Mouse (Mus musculus) kidney, embryonic 14.5 days (tissue): ENCODE data around the gene Idh3b. TPM values are rescaled to one million over a fixed set of nuclear protein-coding genes. Genes with fewer than 3 reads are reported as not detected.

Experiments
- ATAC-seq: fragments of 200-750 bp; cut with Nextera tagmentation; 2 replicates; pipeline ENCODE4 v1.8.0; 2017; ENCODE audit warnings: moderate number of reproducible peaks, mild to moderate bottlenecking, moderate TSS enrichment, moderate library complexity; ENCODE audit not compliant: low FRiP score, low TSS enrichment
- H3K27ac ChIP-seq: fragments of 300-500 bp; sonication (generic); 2 replicates; pipeline ENCODE4 v1.5.1; 2014; ENCODE audit warnings: low read depth, mild to moderate bottlenecking, low read length, moderate library complexity, mixed read lengths
- H3K27me3 ChIP-seq: fragments of 300-500 bp; sonication (generic); 2 replicates; pipeline ENCODE4 v1.6.1; 2014; ENCODE audit warnings: mild to moderate bottlenecking, low read length; ENCODE audit not compliant: control insufficient read depth, insufficient read depth
- H3K36me3 ChIP-seq: fragments of 300-500 bp; sonication (generic); 2 replicates; pipeline ENCODE4 v1.6.1; 2014; ENCODE audit warnings: low read length, mixed read lengths; ENCODE audit not compliant: control insufficient read depth, insufficient read depth
- H3K4me1 ChIP-seq: fragments of 300-500 bp; sonication (generic); 2 replicates; pipeline ENCODE4 v1.6.1; 2014; ENCODE audit warnings: low read length, mixed read lengths; ENCODE audit not compliant: control insufficient read depth, insufficient read depth
- H3K4me2 ChIP-seq: fragments of 300-500 bp; sonication (generic); replicated peaks from 2 replicates; pipeline ENCODE4 v1.6.1; 2014; ENCODE audit warnings: low read depth, mild to moderate bottlenecking, low read length
- H3K4me3 ChIP-seq: fragments of 300-500 bp; sonication (generic); 2 replicates; pipeline ENCODE4 v1.5.1; 2014; ENCODE audit warnings: mild to moderate bottlenecking, low read length
- H3K9ac ChIP-seq: fragments of 300-500 bp; sonication (generic); 2 replicates; pipeline ENCODE4 v1.6.1; 2014; ENCODE audit warnings: low read depth, mild to moderate bottlenecking, low read length, moderate library complexity
- H3K9me3 ChIP-seq: fragments of 300-500 bp; sonication (generic); 2 replicates; pipeline ENCODE4 v1.6.1; 2016; ENCODE audit warnings: low read length; ENCODE audit not compliant: control insufficient read depth
- WGBS: fragments of 180-500 bp; shearing (Covaris S2); extraction: QIAGEN DNeasy Blood & Tissue Kit; methylation state at CpG from one replicate; pipeline ENCODE4 v1.1.7; 2014; 5-methylcytosine and 5-hydroxymethylcytosine counted together
- polyA plus RNA-seq: library from polyadenylated mRNA; unstranded; fragments of >200 nt; fragmentation: Nextera tagmentation; extraction: Ambion mirVana; gene quantifications from 2 replicates; pipeline ENCODE4 v1.2.1, GENCODE M21; 2014

Gene Idh3b
- polyA plus RNA-seq, 1 experiment from 2014 or later = 181 TPM

DNA sequence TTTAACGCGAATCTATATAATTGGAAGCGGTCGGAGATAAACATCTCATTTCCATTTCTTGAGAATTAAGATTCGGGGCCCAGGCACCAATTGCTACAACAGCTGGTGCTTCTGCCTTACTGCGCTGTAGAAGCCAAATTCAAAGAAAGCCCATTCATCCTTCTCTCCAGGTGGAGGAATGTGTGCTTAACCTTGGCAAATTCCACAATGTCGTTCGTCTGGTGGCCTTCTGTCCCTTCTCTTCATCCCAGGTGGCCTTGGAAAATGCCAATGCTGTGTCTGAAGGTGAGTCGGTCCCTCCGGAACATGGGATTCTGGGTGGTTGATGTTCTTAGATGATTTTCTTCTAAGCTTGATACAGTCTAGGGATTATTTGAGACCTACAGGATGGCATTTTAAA lies 9.5 kb downstream of the Idh3b start:
- Histone ChIP-seq H3K4me1 (peaks cover 19% of the 10 kb centered on the region; the same call in 1 of the 2 replicates), H3K27ac (peak overlapping the region; percentile 91; the same call in 1 of the 2 replicates), H3K4me2 (peak overlapping the region; percentile 80), H3K4me3 (peak overlapping the region; percentile 63), H3K9ac (peak overlapping the region; percentile 90), H3K9me3 (no peaks in the 10 kb centered on the region), H3K27me3 (no peaks in the 10 kb centered on the region), H3K36me3 (peaks cover 44% of the 10 kb centered on the region)
- ATAC-seq = no peak
- WGBS = under 1% methylated on average over 10 of the region's 10 CpGs

DNA sequence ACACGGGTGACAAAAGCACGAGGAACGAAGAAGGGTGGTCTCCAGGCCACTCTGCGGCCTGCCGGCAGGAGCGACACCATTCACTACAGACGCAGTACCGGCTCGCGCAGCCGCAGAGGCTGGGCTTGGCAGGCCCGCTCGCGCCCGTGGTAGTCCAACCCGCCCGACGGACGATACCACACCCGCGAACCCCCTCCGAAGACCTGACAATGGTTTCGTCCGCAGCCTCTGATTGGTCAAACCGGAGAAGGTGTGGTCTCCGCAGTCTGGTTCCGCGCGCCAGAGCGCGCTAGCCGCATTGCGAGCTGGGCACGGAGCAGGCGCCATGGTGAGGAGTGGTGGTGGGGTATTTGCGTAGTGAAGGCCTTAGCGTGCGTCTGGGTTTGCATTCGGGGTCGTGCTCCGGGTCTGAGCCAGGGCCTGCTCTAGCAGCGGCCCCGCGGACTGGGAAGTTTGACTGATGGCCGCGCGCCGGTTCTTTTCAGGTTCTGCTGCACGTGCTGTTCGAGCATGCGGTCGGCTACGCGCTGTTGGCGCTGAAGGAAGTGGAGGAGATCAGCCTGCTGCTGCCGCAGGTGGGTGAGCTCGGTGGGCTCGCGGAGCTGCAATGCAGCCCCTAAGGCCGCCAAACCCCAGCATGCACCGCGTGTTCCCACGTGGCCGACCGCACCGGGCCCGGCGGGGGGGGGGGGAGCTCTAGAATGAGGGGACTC lies 10.0 kb downstream of the Idh3b start, which contains the start of gene Nop56:
Gene Nop56, plus strand, starts transcription at position 282 of the 713 bp plus-strand sequence.
- H3K4me2 ChIP-seq = peak within 1 kb of the TSS; percentile 80
- H3K4me1 ChIP-seq = peaks cover 19% of the 10 kb centered on the region; the same call in 1 of the 2 replicates
- ATAC-seq = peak; percentile 97
- H3K27ac ChIP-seq = peak within 1 kb of the TSS; percentile 91
- under 1% methylated on average over 68 of the region's 68 CpGs for WGBS
- H3K9me3 ChIP-seq = no peaks in the 10 kb centered on the region
- peaks cover 38% of the 10 kb centered on the region for H3K36me3 ChIP-seq
- H3K27me3 ChIP-seq = no peaks in the 10 kb centered on the region
- peak within 1 kb of the TSS; percentile 63 for H3K4me3 ChIP-seq
- peak within 1 kb of the TSS; percentile 90 for H3K9ac ChIP-seq

DNA sequence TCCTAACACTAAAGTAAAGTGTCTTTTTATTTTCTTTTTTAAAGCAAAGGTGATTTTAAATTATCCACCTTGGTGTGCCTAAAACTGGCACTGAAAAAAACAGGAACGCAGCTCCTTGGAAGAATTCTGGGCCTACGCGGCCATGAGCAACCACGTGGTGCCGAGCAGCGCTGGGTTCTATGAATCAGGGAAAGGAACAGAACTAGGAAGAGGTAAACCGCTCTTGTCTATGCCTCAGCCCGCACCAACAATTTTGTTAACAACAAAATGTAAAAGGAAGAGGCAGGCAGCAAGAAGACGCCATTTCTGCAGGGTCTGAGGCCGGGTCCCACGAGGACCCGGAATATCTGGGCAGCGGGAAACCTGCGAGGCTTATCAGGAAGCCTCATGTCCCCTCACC lies 10.6 kb downstream of the Idh3b start:
- Histone ChIP-seq H3K27me3 (no peaks in the 10 kb centered on the region), H3K9me3 (no peaks in the 10 kb centered on the region), H3K4me2 (peak overlapping the region; percentile 76), H3K4me1 (peaks cover 19% of the 10 kb centered on the region; the same call in 1 of the 2 replicates), H3K36me3 (peaks cover 35% of the 10 kb centered on the region), H3K27ac (peak overlapping the region; percentile 85), H3K4me3 (peak overlapping the region; percentile 63), H3K9ac (peak overlapping the region; percentile 90)
- 2% methylated on average over 14 of the region's 14 CpGs for WGBS
- peak; percentile 3; the same call in 1 of the 2 replicates for ATAC-seq

DNA sequence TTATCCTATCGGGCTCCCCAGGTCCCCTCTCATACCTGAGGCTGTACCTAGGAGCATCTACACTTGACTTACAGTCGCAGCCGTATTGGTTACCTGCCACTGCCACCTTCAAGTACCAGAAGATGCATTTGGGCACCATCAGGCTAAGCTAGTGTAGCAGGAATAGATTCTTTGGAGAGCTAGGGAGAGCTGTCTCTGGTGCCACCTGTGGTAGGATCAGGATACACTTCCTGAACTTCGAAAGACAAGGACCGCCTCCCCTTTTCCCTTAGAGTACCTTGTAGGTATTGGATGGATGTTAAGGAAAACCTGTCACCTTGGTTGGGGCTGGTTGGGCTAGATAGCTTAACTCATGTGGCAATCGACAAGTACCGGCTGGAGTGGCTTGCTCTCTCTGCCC lies 16.3 kb downstream of the Idh3b start:
- Histone ChIP-seq H3K9me3 (no peaks in the 10 kb centered on the region), H3K36me3 (no peaks in the 10 kb centered on the region), H3K4me2 (no peak overlapping the region), H3K9ac (no peak overlapping the region), H3K4me1 (no peaks in the 10 kb centered on the region), H3K27ac (no peak overlapping the region), H3K4me3 (no peak overlapping the region), H3K27me3 (no peaks in the 10 kb centered on the region)
- no peak for ATAC-seq
- WGBS = 66% methylated on average over 7 of the region's 7 CpGs

DNA sequence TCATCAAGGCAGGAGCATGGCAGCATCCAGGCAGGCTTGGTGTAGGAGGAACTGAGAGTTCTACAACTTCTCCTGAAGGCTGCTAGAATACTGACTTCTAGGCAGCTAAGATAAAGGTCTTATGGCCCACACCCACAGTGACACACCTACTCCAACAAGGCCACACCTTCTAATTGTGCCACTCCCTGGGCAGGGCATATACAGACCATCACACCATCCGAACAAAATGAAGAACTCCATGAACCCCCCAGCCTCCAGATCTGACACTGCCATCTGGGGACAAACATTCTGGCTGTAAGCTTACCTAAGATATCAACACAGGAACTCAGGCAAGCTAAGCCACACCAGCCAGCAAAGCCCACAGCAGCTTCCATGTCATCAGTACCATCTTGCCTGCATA lies 18.8 kb downstream of the Idh3b start:
- ATAC-seq = no peak
- H3K36me3 ChIP-seq = no peaks in the 10 kb centered on the region
- no peaks in the 10 kb centered on the region for H3K27me3 ChIP-seq
- H3K9ac ChIP-seq = no peak overlapping the region
- H3K4me3 ChIP-seq = no peak overlapping the region
- H3K4me2 ChIP-seq = no peak overlapping the region
- no peaks in the 10 kb centered on the region for H3K4me1 ChIP-seq
- H3K27ac ChIP-seq = no peak overlapping the region
- H3K9me3 ChIP-seq = no peaks in the 10 kb centered on the region
- 89% methylated on average over 1 of the region's 1 CpGs for WGBS

DNA sequence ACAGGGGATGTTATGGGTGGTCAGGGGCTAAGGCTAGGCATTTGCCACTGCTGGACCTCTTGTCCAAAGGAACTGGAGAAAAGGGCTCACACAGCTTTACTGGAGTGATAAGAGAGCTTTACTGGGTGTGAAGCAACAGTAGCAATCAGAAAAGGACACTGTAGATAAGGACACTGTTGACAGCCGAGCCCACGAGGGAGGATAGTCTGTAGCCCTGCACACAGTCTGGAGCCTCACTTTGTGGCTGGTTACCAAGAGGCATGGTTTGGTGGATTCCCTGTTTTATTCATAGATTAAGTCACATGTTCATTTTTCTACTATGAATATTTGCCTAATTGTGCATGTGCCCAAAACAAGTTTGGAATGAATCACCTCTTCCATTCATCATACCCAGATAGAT lies 21.9 kb downstream of the Idh3b start:
- Histone ChIP-seq H3K4me1 (no peaks in the 10 kb centered on the region), H3K27ac (no peak overlapping the region), H3K4me2 (no peak overlapping the region), H3K4me3 (no peak overlapping the region), H3K36me3 (no peaks in the 10 kb centered on the region), H3K9me3 (no peaks in the 10 kb centered on the region), H3K9ac (no peak overlapping the region), H3K27me3 (no peaks in the 10 kb centered on the region)
- WGBS = 74% methylated on average over 2 of the region's 2 CpGs
- ATAC-seq = no peak

DNA sequence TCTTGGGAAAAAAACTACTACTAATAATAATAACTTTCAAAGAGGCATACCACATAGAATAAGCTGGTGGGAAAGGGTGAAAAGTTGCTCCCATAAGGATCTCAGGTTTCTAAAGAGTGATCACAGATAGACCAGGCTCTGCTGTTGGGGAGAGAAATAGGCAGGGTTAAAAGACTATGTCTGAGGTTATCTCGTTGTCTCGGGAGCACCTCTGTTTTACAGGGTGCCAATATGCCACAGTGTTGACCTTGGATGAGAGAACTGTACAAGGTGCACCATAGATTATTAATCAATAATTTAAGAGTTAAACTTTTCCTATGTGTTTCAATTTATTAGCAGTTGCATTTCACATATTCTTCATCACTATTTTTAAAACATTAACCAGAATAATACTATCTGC lies 22.4 kb downstream of the Idh3b start:
- ATAC-seq = no peak
- no peaks in the 10 kb centered on the region for H3K9me3 ChIP-seq

DNA sequence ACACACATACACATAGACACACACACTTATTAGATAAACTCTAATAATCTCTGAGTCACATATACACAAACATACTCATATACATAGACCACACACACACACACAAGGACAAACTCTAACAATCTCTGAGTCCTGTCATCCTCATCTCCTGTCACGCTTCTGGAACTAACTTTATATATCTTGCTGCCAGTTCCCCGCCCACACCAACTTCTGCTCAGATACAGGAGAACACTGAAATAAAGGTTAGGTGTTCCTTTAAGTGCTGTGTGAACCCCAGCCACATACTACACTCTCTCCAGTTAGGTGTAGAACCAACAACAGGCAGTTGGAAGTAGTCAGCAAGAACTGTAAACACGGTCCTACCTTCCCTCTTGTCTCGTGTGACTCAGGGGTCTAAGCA lies 23.5 kb downstream of the Idh3b start:
- no peak overlapping the region for H3K4me2 ChIP-seq
- H3K27ac ChIP-seq = no peak overlapping the region
- no peaks in the 10 kb centered on the region for H3K36me3 ChIP-seq
- 83% methylated on average over 4 of the region's 4 CpGs for WGBS
- no peak for ATAC-seq
- no peak overlapping the region for H3K9ac ChIP-seq
- H3K4me3 ChIP-seq = no peak overlapping the region
- no peaks in the 10 kb centered on the region for H3K27me3 ChIP-seq
- no peaks in the 10 kb centered on the region for H3K4me1 ChIP-seq
- H3K9me3 ChIP-seq = no peaks in the 10 kb centered on the region

More for the DNA sequence above, 22.4 kb downstream of the Idh3b start:
- H3K27me3 ChIP-seq = no peaks in the 10 kb centered on the region
- no peak overlapping the region for H3K4me2 ChIP-seq
- no peak overlapping the region for H3K9ac ChIP-seq
- H3K36me3 ChIP-seq = no peaks in the 10 kb centered on the region
- no peak overlapping the region for H3K27ac ChIP-seq
- H3K4me1 ChIP-seq = no peaks in the 10 kb centered on the region
- no peak overlapping the region for H3K4me3 ChIP-seq
- WGBS = 84% methylated on average over 2 of the region's 2 CpGs

DNA sequence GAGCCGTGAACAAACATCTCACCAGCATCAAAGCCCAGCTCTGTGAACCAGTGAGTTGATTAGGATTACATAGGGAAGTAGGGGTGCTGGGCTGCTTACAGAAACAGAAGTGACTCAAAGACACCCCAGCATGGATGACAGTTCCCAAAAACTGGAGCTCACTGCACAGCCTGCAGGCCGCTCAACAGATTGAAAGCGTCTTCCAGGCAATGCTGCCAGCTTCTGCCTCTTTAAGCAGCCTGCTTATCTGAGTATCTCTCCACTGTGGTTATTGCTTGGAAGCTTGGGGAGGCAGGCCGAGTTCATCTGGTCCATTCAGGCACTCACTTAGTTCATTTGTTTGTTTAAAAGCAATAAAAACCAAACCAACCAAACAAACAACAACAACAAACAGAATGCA lies 27.6 kb downstream of the Idh3b start:
- Histone ChIP-seq H3K4me2 (no peak overlapping the region), H3K36me3 (no peaks in the 10 kb centered on the region), H3K27ac (no peak overlapping the region), H3K4me3 (no peak overlapping the region), H3K9ac (no peak overlapping the region), H3K9me3 (no peaks in the 10 kb centered on the region), H3K4me1 (no peaks in the 10 kb centered on the region), H3K27me3 (no peaks in the 10 kb centered on the region)
- no peak for ATAC-seq
- WGBS = 84% methylated on average over 4 of the region's 4 CpGs
